In the genomic region with DNA sequence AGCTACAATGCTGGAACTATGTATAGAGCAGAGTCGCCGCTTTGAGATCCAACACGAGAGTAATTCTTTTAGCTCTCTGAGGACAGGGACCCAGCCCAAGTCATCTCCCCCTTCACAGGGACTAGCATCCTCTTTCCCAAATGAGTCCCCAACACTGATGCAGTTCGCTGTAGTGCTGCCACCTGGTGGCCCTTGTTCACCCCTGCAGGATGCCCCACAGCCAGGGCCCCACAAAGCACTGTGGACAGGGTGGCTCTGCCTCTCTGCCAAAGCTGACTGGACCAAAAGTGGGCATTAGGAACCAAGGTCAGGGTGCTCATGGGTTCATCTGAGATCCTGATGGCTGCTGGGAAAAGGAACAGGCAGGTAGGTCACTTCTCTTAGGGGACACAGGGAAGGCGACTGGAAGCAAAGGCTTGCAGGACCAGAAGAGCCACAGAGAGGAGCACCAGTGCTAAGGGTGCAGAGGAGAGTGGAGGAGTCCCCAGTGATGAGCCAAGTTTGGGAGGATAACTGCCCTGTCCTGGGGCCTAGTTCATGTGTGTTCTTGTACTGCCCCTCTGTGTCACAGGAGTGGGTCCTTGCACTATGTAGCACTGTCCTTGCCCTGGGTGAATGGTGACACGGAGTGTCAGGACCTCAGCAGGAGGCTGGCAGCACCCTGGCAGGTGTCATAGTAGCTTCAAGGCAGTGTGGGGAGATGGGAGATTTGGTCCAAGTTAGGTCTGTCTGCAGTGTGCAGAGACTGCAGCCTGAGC, we compare ENCODE assay signal across 9 mouse cellular contexts. TPM values are rescaled to one million over a fixed set of nuclear protein-coding genes. Genes with fewer than 3 reads are reported as not detected.
DNase-seq lines count a peak whose midpoint lies in the region; ATAC-seq lines count a peak whose summit lies in the region.
"Had no signal": no experiment of that assay in that cellular context is flagged by ENCODE, and none has a peak within 500 bp of the region (broad histone marks: within the 10 kb centered on the region; RNA-seq: fewer than 3 reads in every experiment).

No protein-coding gene starts in this region.

- peaks cover 52% of the 10 kb centered on the region for H3K36me3 ChIP-seq in hindbrain, embryonic 10.5 days
- H3K36me3 ChIP-seq in limb, embryonic 10.5 days, result peaks cover 55% of the 10 kb centered on the region
- peaks cover 20% of the 10 kb centered on the region; the same call in 1 of the 2 replicates for H3K36me3 ChIP-seq in midbrain, embryonic 15.5 days (replicated peaks)

- 49% methylated on average over 6 of the region's 6 CpGs for WGBS in hindbrain, embryonic 10.5 days
- WGBS in limb, embryonic 10.5 days, result 58% methylated on average over 6 of the region's 6 CpGs
- 57% methylated on average over 6 of the region's 6 CpGs for WGBS in midbrain, embryonic 15.5 days

- no peak overlapping the region for H3K4me3 ChIP-seq in hindbrain, embryonic 10.5 days
- no peak overlapping the region for H3K4me3 ChIP-seq in limb, embryonic 10.5 days
- H3K4me3 ChIP-seq in midbrain, embryonic 15.5 days, result no peak overlapping the region
- H3K4me3 ChIP-seq: embryonic facial prominence, embryonic 13.5 days had no signal

- H3K9me3 ChIP-seq in hindbrain, embryonic 10.5 days, result 0 out of 2 replicates have a peak, but pooled peaks cover 3% of the 10 kb centered on the region
- no peaks in the 10 kb centered on the region for H3K9me3 ChIP-seq in limb, embryonic 10.5 days (replicated peaks)
- H3K9me3 ChIP-seq in midbrain, embryonic 15.5 days, result no peaks in the 10 kb centered on the region
- H3K9me3 ChIP-seq: embryonic facial prominence, embryonic 13.5 days had no signal

- H3K27me3 ChIP-seq in hindbrain, embryonic 10.5 days (ENCODE audit: insufficient read depth, poor library complexity, severe bottlenecking), result no peaks in the 10 kb centered on the region
- H3K27me3 ChIP-seq in limb, embryonic 10.5 days (ENCODE audit: low read depth, poor library complexity, severe bottlenecking), result no peaks in the 10 kb centered on the region
- no peaks in the 10 kb centered on the region for H3K27me3 ChIP-seq in midbrain, embryonic 15.5 days (replicated peaks)
- H3K27me3 ChIP-seq: embryonic facial prominence, embryonic 13.5 days had no signal

- peak; percentile 53 for ATAC-seq in midbrain, embryonic 15.5 days (replicated peaks)

- peaks cover 43% of the 10 kb centered on the region for H3K4me1 ChIP-seq in hindbrain, embryonic 10.5 days (replicated peaks)
- no peaks in the 10 kb centered on the region for H3K4me1 ChIP-seq in limb, embryonic 10.5 days
- H3K4me1 ChIP-seq in midbrain, embryonic 15.5 days, result peaks cover 19% of the 10 kb centered on the region

- H3K4me2 ChIP-seq in midbrain, embryonic 15.5 days, result no peak overlapping the region
- H3K4me2 ChIP-seq: embryonic facial prominence, embryonic 13.5 days had no signal

- no peak overlapping the region for H3K27ac ChIP-seq in hindbrain, embryonic 10.5 days
- H3K27ac ChIP-seq in limb, embryonic 10.5 days, result no peak overlapping the region
- H3K27ac ChIP-seq in midbrain, embryonic 15.5 days, result no peak overlapping the region
- H3K27ac ChIP-seq: embryonic facial prominence, embryonic 13.5 days had no signal

- no peak overlapping the region for H3K9ac ChIP-seq in midbrain, embryonic 15.5 days
- H3K9ac ChIP-seq: embryonic facial prominence, embryonic 13.5 days had no signal

- peak; percentile 61 for DNase-seq in layer of hippocampus, adult 11-12 months (ENCODE audit: low spot score)
- DNase-seq in layer of hippocampus, adult 9-11 months, result no peak
- DNase-seq in NIH3T3 (ENCODE audit: low read depth), result peak; percentile 67
- peak; percentile 70 for DNase-seq in embryo, embryonic 11 days
- DNase-seq in hindbrain, embryonic 10.5 days (ENCODE audit: low spot score), result peak; percentile 62
- DNase-seq in limb, embryonic 10.5 days (ENCODE audit: low spot score), result peak; percentile 75
- peak; percentile 61 for DNase-seq in thymus, postnatal 0 days (ENCODE audit: low spot score)

RNA-seq across cellular contexts. Expression of a gene that starts 7.4 kb away (rescaled TPM):
- polyA plus RNA-seq in hindbrain, embryonic 10.5 days (2016; fragmentation: Nextera tagmentation; extraction: Ambion mirVana), result 35.0 and 52.2 TPM in 2 replicates
- polyA plus RNA-seq in limb, embryonic 10.5 days (2016; fragmentation: Nextera tagmentation; extraction: Ambion mirVana), result 23.9 and 32.8 TPM in 2 replicates
- 105 and 113 TPM in 2 replicates for polyA plus RNA-seq in midbrain, embryonic 15.5 days (2015; fragmentation: Nextera tagmentation; extraction: Ambion mirVana)
- polyA plus RNA-seq in thymus, postnatal 0 days (2015; fragmentation: Nextera tagmentation; extraction: Ambion mirVana), result 74.3 and 98.4 TPM in 2 replicates

RNA-seq across cellular contexts. Expression of a gene that starts 14.2 kb away (rescaled TPM):
- 274 and 292 TPM in 2 replicates for polyA plus RNA-seq in hindbrain, embryonic 10.5 days (2016; fragmentation: Nextera tagmentation; extraction: Ambion mirVana)
- 311 and 314 TPM in 2 replicates for polyA plus RNA-seq in limb, embryonic 10.5 days (2016; fragmentation: Nextera tagmentation; extraction: Ambion mirVana)
- 203 and 212 TPM in 2 replicates for polyA plus RNA-seq in midbrain, embryonic 15.5 days (2015; fragmentation: Nextera tagmentation; extraction: Ambion mirVana)
- 196 and 200 TPM in 2 replicates for polyA plus RNA-seq in thymus, postnatal 0 days (2015; fragmentation: Nextera tagmentation; extraction: Ambion mirVana)

RNA-seq across cellular contexts. Expression of a gene that starts 49.1 kb away (rescaled TPM):
- polyA plus RNA-seq in hindbrain, embryonic 10.5 days (2016; fragmentation: Nextera tagmentation; extraction: Ambion mirVana), result 2.2 and 4.1 TPM in 2 replicates
- polyA plus RNA-seq in limb, embryonic 10.5 days (2016; fragmentation: Nextera tagmentation; extraction: Ambion mirVana), result 4.1 and 4.9 TPM in 2 replicates
- polyA plus RNA-seq in midbrain, embryonic 15.5 days (2015; fragmentation: Nextera tagmentation; extraction: Ambion mirVana), result 4.4 and 4.6 TPM in 2 replicates
- 0.36 and 0.55 TPM in 2 replicates for polyA plus RNA-seq in thymus, postnatal 0 days (2015; fragmentation: Nextera tagmentation; extraction: Ambion mirVana)
